Mouse (Mus musculus): ENCODE measurements around the gene Ripply3. TPM values are rescaled to one million over a fixed set of nuclear protein-coding genes. Genes with fewer than 3 reads are reported as not detected.

Gene Ripply3
- total and polyA plus RNA-seq, 3 experiments: 0.28 to 6.1 (median 1.3) TPM

GRCm38 (mm10) chr16:94311931-94312330 lies 16.3 kb upstream of the Ripply3 start (continued):
- no peak for TF ChIP-seq PAX5 (IDR thresholded peaks at IDR 0.05; ENCODE audit: low read length)

- H3K4me1 ChIP-seq (ENCODE audit: control insufficient read depth in 1 of 2, insufficient read depth in 2 of 2): peaks cover 2 to 25% of the 10 kb centered on the region in 2 experiments; a peak in 3 of 4 replicates
- peak; percentile 95 for DNase-seq (ENCODE audit: extremely low read depth)
- peaks cover 0 to 14% of the 10 kb centered on the region in 2 experiments for H3K36me3 ChIP-seq (replicated peaks in 1 of 2; ENCODE audit: control insufficient read depth in 1 of 2, insufficient read depth in 1 of 2, low read length in 1 of 2)
- no peaks in the 10 kb centered on the region for H3K9me3 ChIP-seq (replicated peaks; ENCODE audit: low read length)
- H3K4me2 ChIP-seq (ENCODE audit: insufficient read depth, low read depth, poor library complexity, severe bottlenecking): 0 out of 2 replicates have a peak overlapping the region, but pooled peaks have one; percentile 18
- H3K4me3 ChIP-seq (replicated peaks in 1 of 3; ENCODE audit: low read depth in 2 of 3, low read length in 2 of 3, poor library complexity in 1 of 3): peak overlapping the region; percentile 69 to 76 (median 72)
- H3K27ac ChIP-seq (ENCODE audit: insufficient read depth, low read depth): peak overlapping the region; percentile 87
- H3K9ac ChIP-seq (ENCODE audit: insufficient read depth, low read depth): peak overlapping the region; percentile 65
- no peaks in the 10 kb centered on the region for H3K79me2 ChIP-seq (replicated peaks; ENCODE audit: control insufficient read depth, extremely low read depth, insufficient read depth, poor library complexity, severe bottlenecking)
- H3K27me3 ChIP-seq (replicated peaks): peaks cover 1% of the 10 kb centered on the region
- in situ Hi-C loops (cut with MboI; ENCODE audit: low pct_ligation_motif_present, low pct_unique_long_range_greater_than_20kb, low sequenced_read_pairs): no loop called here
- dilution Hi-C loops (cut with MboI; ENCODE audit: extremely low pct_ligation_motif_present, extremely low pct_unique_long_range_greater_than_20kb, low sequenced_read_pairs): no loop called here
- TF ChIP-seq MAFK (IDR thresholded peaks at IDR 0.05; ENCODE audit: insufficient replicate concordance, low read length): no peak
- peak; percentile 92 for TF ChIP-seq JUND (conservative IDR thresholded peaks at IDR 0.05; ENCODE audit: low read depth, low read length)
- TF ChIP-seq MAX (IDR thresholded peaks at IDR 0.05; ENCODE audit: low read length): peak; percentile 83
- TF ChIP-seq CHD1 (IDR thresholded peaks at IDR 0.05; ENCODE audit: low read depth, low read length): peak; percentile 91
- no peak; the same call in 1 of the 2 replicates for TF ChIP-seq UBTF (IDR thresholded peaks at IDR 0.05; ENCODE audit: low read depth, low read length)
- TF ChIP-seq KAT2A (IDR thresholded peaks at IDR 0.05; ENCODE audit: insufficient replicate concordance, low read length): peak; percentile 59; the same call in 1 of the 2 replicates
- TF ChIP-seq RCOR1 (conservative IDR thresholded peaks at IDR 0.05; ENCODE audit: low read depth, low read length): peak; percentile 34; the same call in 1 of the 2 replicates
- TF ChIP-seq MEF2A (IDR thresholded peaks at IDR 0.05; ENCODE audit: borderline replicate concordance, low read depth, low read length): peak; percentile 73; the same call in 1 of the 2 replicates
- TF ChIP-seq E2F4 (IDR thresholded peaks at IDR 0.05; ENCODE audit: insufficient replicate concordance, low read depth, low read length): peak; percentile 94
- TF ChIP-seq IRF4 (IDR thresholded peaks at IDR 0.05; ENCODE audit: low read depth, low read length): peak; percentile 52
- peak; percentile 83 for TF ChIP-seq MXI1 (IDR thresholded peaks at IDR 0.05; ENCODE audit: low read depth, low read length)
- 0 out of 2 replicates have a peak, but pooled peaks have one; percentile 6 for TF ChIP-seq SMC3 (IDR thresholded peaks at IDR 0.05; ENCODE audit: low read depth, low read length)
- no peak; the same call in 1 of the 2 replicates for TF ChIP-seq ZKSCAN1 (IDR thresholded peaks at IDR 0.05; ENCODE audit: borderline replicate concordance, low read depth, low read length)
- peak; percentile 80 for TF ChIP-seq POLR2A (IDR thresholded peaks at IDR 0.05; ENCODE audit: low read depth, low read length)
- TF ChIP-seq RAD21 (IDR thresholded peaks at IDR 0.05; ENCODE audit: low read depth, low read length): no peak; the same call in 1 of the 2 replicates
- TF ChIP-seq MAZ (IDR thresholded peaks at IDR 0.05; ENCODE audit: low read depth, low read length): no peak; the same call in 1 of the 2 replicates
- TF ChIP-seq MYC (IDR thresholded peaks at IDR 0.05; ENCODE audit: low read depth, low read length): peak; percentile 99
- peak; percentile 39; the same call in 1 of the 2 replicates for TF ChIP-seq BHLHE40 (IDR thresholded peaks at IDR 0.05; ENCODE audit: low read depth, low read length)
- TF ChIP-seq JUN (IDR thresholded peaks at IDR 0.05; ENCODE audit: insufficient read depth, low read depth, low read length): peak; percentile 79; the same call in 1 of the 2 replicates
- no peak for TF ChIP-seq CHD2 (IDR thresholded peaks at IDR 0.05; ENCODE audit: low read length)
- no peak for TF ChIP-seq ELF1 (IDR thresholded peaks at IDR 0.05; ENCODE audit: low read depth, low read length)
- no peak for TF ChIP-seq ZC3H11A (IDR thresholded peaks at IDR 0.05; ENCODE audit: low read depth, low read length)
- TF ChIP-seq PAX5 (IDR thresholded peaks at IDR 0.05; ENCODE audit: low read length): no peak
- TF ChIP-seq SIN3A (IDR thresholded peaks at IDR 0.05; ENCODE audit: low read length): 0 out of 2 replicates have a peak, but pooled peaks have one; percentile 34
- no peak; the same call in 1 of the 2 replicates for TF ChIP-seq USF2 (conservative IDR thresholded peaks at IDR 0.05; ENCODE audit: low read depth, low read length)
- TF ChIP-seq POLR2AphosphoS2 (IDR thresholded peaks at IDR 0.05; ENCODE audit: low read depth, low read length): peak; percentile 92
- TF ChIP-seq EP300 (IDR thresholded peaks at IDR 0.05; ENCODE audit: low read length): 0 out of 2 replicates have a peak, but pooled peaks have one; percentile 32
- no peak for TF ChIP-seq HCFC1 (IDR thresholded peaks at IDR 0.05; ENCODE audit: low read depth, low read length)
- peak; percentile 50; the same call in 1 of the 2 replicates for TF ChIP-seq ZMIZ1 (IDR thresholded peaks at IDR 0.05; ENCODE audit: low read depth, low read length)
- peak; percentile 96 for TF ChIP-seq ZNF384 (IDR thresholded peaks at IDR 0.05; ENCODE audit: low read depth, low read length)
- TF ChIP-seq CTCF (conservative IDR thresholded peaks at IDR 0.05 in 1 of 2, IDR thresholded peaks at IDR 0.05 in 1 of 2; ENCODE audit: low read depth in 2 of 2, low read length in 2 of 2): peak in 1 of 2 experiments; percentile 41; a peak in 2 of 4 replicates
- peak; percentile 68 for TF ChIP-seq NELFE (IDR thresholded peaks at IDR 0.05; ENCODE audit: low read depth, low read length)
- TF ChIP-seq GABPA (IDR thresholded peaks at IDR 0.05; ENCODE audit: insufficient replicate concordance, low read depth, low read length): no peak
- TF ChIP-seq NRF1 (IDR thresholded peaks at IDR 0.05; ENCODE audit: low read depth, low read length): no peak
- TF ChIP-seq TBP (conservative IDR thresholded peaks at IDR 0.05; ENCODE audit: low read depth, low read length): peak; percentile 91
- TF ChIP-seq ETS1 (conservative IDR thresholded peaks at IDR 0.05; ENCODE audit: low read depth, low read length): peak; percentile 48; the same call in 1 of the 2 replicates
Measured at GRCm38 (mm10) chr16:94312663-94313228, 15.5 kb upstream of the Ripply3 start.

Data from CH12.LX (cell line).